Mouse (Mus musculus) limb, embryonic 14.5 days (tissue): ENCODE measurements around the gene Dnaaf3. TPM values are rescaled to one million over a fixed set of nuclear protein-coding genes. Genes with fewer than 3 reads are reported as not detected.

Source experiments
- ATAC-seq: fragments of 200-750 bp; cut with Nextera tagmentation; 2 replicates; pipeline ENCODE4 v1.8.0; 2017; ENCODE audit warnings: low read depth, moderate number of reproducible peaks, moderate TSS enrichment; ENCODE audit not compliant: low FRiP score
- DNase-seq: peaks from one replicate; pipeline ENCODE4 v3.0.0-alpha.2; 2015; ENCODE audit warnings: low spot score
- H3K27ac ChIP-seq: fragments of 300-500 bp; sonication (generic); replicated peaks from 2 replicates; pipeline ENCODE4 v1.5.1; 2014; ENCODE audit warnings: low read depth, mild to moderate bottlenecking, low read length, moderate library complexity, mixed read lengths
- H3K27me3 ChIP-seq: fragments of 300-500 bp; sonication (generic); 2 replicates; pipeline ENCODE4 v1.6.1; 2014; ENCODE audit warnings: low read length, mixed read lengths; ENCODE audit not compliant: control insufficient read depth, insufficient read depth
- H3K36me3 ChIP-seq: fragments of 300-500 bp; sonication (generic); 2 replicates; pipeline ENCODE4 v1.6.1; 2014; ENCODE audit warnings: mild to moderate bottlenecking, low read length, moderate library complexity, mixed read lengths; ENCODE audit not compliant: control insufficient read depth, insufficient read depth
- H3K4me1 ChIP-seq: fragments of 300-500 bp; sonication (generic); 2 replicates; pipeline ENCODE4 v1.6.1; 2014; ENCODE audit warnings: antibody characterized with exemption, low read length, mixed read lengths; ENCODE audit not compliant: control insufficient read depth, insufficient read depth
- H3K4me2 ChIP-seq: fragments of 300-500 bp; sonication (generic); replicated peaks from 2 replicates; pipeline ENCODE4 v1.6.1; 2014; ENCODE audit warnings: low read depth, mild to moderate bottlenecking, low read length, moderate library complexity; ENCODE audit not compliant: severe bottlenecking
- H3K4me3 ChIP-seq: fragments of 300-500 bp; sonication (generic); replicated peaks from 2 replicates; pipeline ENCODE4 v1.5.1; 2014; ENCODE audit warnings: low read length
- H3K9ac ChIP-seq: fragments of 300-500 bp; sonication (generic); 2 replicates; pipeline ENCODE4 v1.6.1; 2014; ENCODE audit warnings: mild to moderate bottlenecking, low read depth, low read length, moderate library complexity; ENCODE audit not compliant: severe bottlenecking
- H3K9me3 ChIP-seq: fragments of 300-500 bp; sonication (generic); 2 replicates; pipeline ENCODE4 v1.6.1; 2016; ENCODE audit warnings: low read length; ENCODE audit not compliant: control insufficient read depth
- POLR2A ChIP-seq: fragments of 200-500 bp; IDR thresholded peaks from 2 replicates; pipeline ENCODE4 v1.8.0; 2012; ENCODE audit warnings: inconsistent platforms, mild to moderate bottlenecking, moderate library complexity, borderline replicate concordance; ENCODE audit not compliant: insufficient read depth, insufficient read length; ENCODE audit errors: extremely low read depth
- WGBS: fragments of 180-500 bp; shearing (Covaris S2); extraction: QIAGEN DNeasy Blood & Tissue Kit; methylation state at CpG from one replicate; pipeline ENCODE4 v1.1.7; 2014; 5-methylcytosine and 5-hydroxymethylcytosine counted together
- microRNA-seq: library from miRNA; unstranded; fragments of <30 nt; microRNA quantifications from one replicate; pipeline ENCODE4, GENCODE M21; 2016
- polyA plus RNA-seq, 2 experiments: library from polyadenylated mRNA; depleted of rRNA in 1 of 2; stranded (reverse) in 1 of 2; unstranded in 1 of 2; fragments of >200 nt; fragmentation: Nextera tagmentation in 1 of 2; extraction: Ambion mirVana in 1 of 2; gene quantifications; 2 replicates each; pipeline versions ENCODE4 v1.2.1 to v1.2.3; 2012 to 2014

The Dnaaf3 gene
- polyA plus RNA-seq, 2 experiments, result 0.61 to 8.3 TPM

DNA sequence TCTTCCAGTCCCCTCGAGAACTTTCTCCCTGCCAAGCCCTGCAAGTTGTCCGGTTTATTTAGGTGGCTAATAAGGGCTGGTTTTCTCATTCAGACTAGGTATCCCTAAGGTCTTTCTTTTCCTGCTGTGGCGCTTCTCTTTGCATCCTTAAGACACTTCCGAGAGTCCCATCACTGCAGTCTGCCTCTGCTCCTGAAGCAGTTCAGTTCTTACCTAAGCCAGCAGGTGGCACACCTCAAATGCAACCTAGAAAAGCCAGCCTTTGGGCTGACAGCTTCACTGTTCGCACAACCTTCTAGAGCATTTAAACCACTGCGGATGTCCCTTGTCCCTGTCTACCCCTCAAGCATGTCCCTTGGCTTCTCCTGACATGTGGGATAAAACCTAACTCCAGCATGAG is 52.6 kb downstream of the Dnaaf3 start:
- DNase-seq (peak; percentile 53), ATAC-seq (no peak)
- Histone ChIP-seq H3K27ac (no peak overlapping the region), H3K36me3 (peaks cover 33% of the 10 kb centered on the region), H3K9me3 (no peaks in the 10 kb centered on the region), H3K4me3 (no peak overlapping the region), H3K4me1 (peaks cover 11% of the 10 kb centered on the region), H3K9ac (no peak overlapping the region), H3K27me3 (peaks cover 9% of the 10 kb centered on the region; the same call in 1 of the 2 replicates), H3K4me2 (peak overlapping the region; percentile 70; the same call in 1 of the 2 replicates)
- WGBS, result 27% methylated on average over 6 of the region's 6 CpGs
- TF ChIP-seq POLR2A, result no peak

DNA sequence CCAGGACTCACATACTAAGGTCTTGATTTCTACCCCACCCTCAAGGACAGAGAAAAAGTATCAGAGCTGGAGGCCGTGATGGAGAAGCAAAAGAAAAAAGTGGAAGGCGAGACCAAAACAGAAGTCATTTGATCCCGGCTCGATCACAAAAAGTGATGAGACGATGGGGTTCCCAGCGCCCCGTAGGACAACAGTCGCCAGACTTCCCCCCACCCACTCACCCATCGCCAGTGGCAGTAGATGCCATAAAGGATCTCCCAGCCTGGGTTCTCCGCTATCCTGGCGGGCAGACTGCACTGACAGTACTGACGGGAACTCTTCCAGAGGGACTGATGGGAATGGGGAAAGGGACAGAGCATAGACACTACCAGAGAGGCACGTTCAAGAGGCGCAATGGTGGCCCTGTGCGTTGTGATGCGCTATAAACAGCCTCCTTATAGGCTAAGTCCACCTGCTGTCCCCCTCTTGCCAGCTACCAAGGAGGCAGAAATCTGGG is 53.4 kb downstream of the Dnaaf3 start:
- peaks cover 25% of the 10 kb centered on the region for H3K36me3 ChIP-seq
- H3K27me3 ChIP-seq, result peaks cover 11% of the 10 kb centered on the region; the same call in 1 of the 2 replicates
- H3K9me3 ChIP-seq, result no peaks in the 10 kb centered on the region
- TF ChIP-seq POLR2A, result no peak
- peak overlapping the region; percentile 43 for H3K4me3 ChIP-seq
- peak overlapping the region; percentile 44 for H3K9ac ChIP-seq
- peaks cover 11% of the 10 kb centered on the region for H3K4me1 ChIP-seq
- 1% methylated on average over 16 of the region's 16 CpGs for WGBS
- H3K4me2 ChIP-seq, result peak overlapping the region; percentile 70
- ATAC-seq (no peak), DNase-seq (no peak)
- peak overlapping the region; percentile 84 for H3K27ac ChIP-seq

DNA sequence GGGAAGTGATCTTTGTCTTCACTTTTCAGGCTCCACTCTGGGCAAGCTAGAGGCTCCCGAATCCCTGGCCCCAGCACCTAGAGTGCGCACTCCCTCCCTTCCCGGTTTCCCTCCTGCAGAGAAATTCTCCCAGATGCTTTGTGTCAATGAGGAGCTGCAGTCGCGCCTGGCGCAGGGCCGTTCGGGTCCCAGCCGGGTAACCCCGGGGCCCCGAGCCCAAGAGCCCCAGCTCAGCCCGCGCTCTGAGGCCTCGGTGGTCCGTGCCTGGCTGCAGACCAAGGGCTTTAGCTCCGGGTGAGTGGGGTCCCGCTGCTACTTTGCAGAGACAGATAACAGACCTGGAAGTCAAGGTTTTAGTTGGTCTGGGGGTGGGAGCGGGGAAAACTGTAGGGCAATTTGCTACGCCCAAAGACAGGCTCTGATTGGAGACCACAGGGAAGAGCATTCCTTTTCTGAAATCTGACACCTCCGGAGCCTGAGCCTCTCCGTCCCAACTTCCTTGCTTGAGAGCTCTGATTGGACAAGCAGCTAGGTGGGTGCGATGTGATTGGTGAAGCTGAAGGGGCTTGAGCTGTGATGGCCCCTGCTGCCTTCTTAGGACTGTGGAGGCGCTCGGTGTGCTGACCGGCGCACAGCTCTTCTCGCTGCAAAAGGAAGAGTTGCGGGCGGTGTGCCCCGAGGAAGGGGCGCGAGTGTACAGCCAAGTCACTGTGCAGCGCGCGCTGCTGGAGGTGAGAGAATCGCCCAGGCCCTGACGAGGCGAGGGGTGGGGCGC is 54.0 kb downstream of the Dnaaf3 start:
- WGBS, result under 1% methylated on average over 39 of the region's 39 CpGs
- ATAC-seq (peak; percentile 96), DNase-seq (peak; percentile 93)
- Histone ChIP-seq H3K9me3 (no peaks in the 10 kb centered on the region), H3K4me1 (peaks cover 11% of the 10 kb centered on the region), H3K27ac (peak overlapping the region; percentile 84), H3K4me3 (peak overlapping the region; percentile 43), H3K4me2 (peak overlapping the region; percentile 70), H3K27me3 (peaks cover 14% of the 10 kb centered on the region; the same call in 1 of the 2 replicates), H3K9ac (peak overlapping the region; percentile 55), H3K36me3 (peaks cover 18% of the 10 kb centered on the region)
- TF ChIP-seq POLR2A, result peak; percentile 76; the same call in 1 of the 2 replicates

DNA sequence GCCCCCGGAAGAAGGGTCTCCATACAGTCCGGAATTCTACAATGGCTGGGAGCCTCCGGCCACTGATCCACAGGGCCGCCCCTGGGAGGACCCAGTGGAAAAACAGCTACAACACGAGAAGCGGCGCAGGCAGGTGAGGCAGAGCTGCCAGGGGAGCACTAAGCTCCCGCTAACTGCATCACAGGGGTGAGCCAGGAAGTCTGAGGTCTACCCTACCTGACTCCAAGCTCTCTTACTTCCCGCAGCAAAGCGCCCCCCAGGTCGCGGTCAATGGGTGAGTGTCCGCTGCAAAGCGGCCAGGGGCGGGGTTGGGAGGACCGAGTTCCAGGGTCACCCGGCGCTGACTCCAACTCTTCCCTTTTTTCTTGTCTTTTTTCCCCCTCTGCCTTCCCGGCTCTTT is 58.3 kb downstream of the Dnaaf3 start:
- 13% methylated on average over 18 of the region's 19 CpGs for WGBS
- no peak overlapping the region for H3K4me3 ChIP-seq

More for the DNA sequence above, 58.3 kb downstream of the Dnaaf3 start:
- TF ChIP-seq POLR2A, result no peak
- Histone ChIP-seq H3K4me1 (peaks cover 12% of the 10 kb centered on the region), H3K36me3 (no peaks in the 10 kb centered on the region), H3K9me3 (no peaks in the 10 kb centered on the region), H3K27me3 (peaks cover 40% of the 10 kb centered on the region), H3K27ac (no peak overlapping the region), H3K4me2 (no peak overlapping the region), H3K9ac (0 out of 2 replicates have a peak overlapping the region, but pooled peaks have one; percentile 28)
- ATAC-seq, result no peak
- DNase-seq, result no peak

Small RNA genes lying within 50 kb of the gene (microRNA-seq; reads per million reads assigned to microRNA genes)
- not detected for gene Gm23577

Other genes starting within 250 kb of the Dnaaf3 start
- gene Ncr1, start 194.7 kb downstream of the Dnaaf3 start, polyA plus RNA-seq (2012; rRNA removed), result not detected in 2 replicates
- gene Ncr1, start 194.7 kb downstream of the Dnaaf3 start, polyA plus RNA-seq (2014; fragmentation: Nextera tagmentation; extraction: Ambion mirVana), result not detected in 2 replicates
- 0.05 and 0.06 TPM in 2 replicates for gene Gp6, start 134.7 kb downstream of the Dnaaf3 start, polyA plus RNA-seq (2012; rRNA removed)
- 0.26 TPM in 1 of 2 replicates, not detected in the other for gene Gp6, start 134.7 kb downstream of the Dnaaf3 start, polyA plus RNA-seq (2014; fragmentation: Nextera tagmentation; extraction: Ambion mirVana)
- 21.2 and 23.5 TPM in 2 replicates for gene Rdh13, start 86.8 kb downstream of the Dnaaf3 start, polyA plus RNA-seq (2012; rRNA removed)
- gene Rdh13, start 86.8 kb downstream of the Dnaaf3 start, polyA plus RNA-seq (2014; fragmentation: Nextera tagmentation; extraction: Ambion mirVana), result 23.9 and 25.2 TPM in 2 replicates
- 6.9 and 10.0 TPM in 2 replicates for gene Eps8l1, start 71.8 kb downstream of the Dnaaf3 start, polyA plus RNA-seq (2012; rRNA removed)
- 1.9 and 6.5 TPM in 2 replicates for gene Eps8l1, start 71.8 kb downstream of the Dnaaf3 start, polyA plus RNA-seq (2014; fragmentation: Nextera tagmentation; extraction: Ambion mirVana)
- 89.6 and 103 TPM in 2 replicates for gene Ppp1r12c, start 30.8 kb downstream of the Dnaaf3 start, polyA plus RNA-seq (2012; rRNA removed)
- 59.1 and 68.6 TPM in 2 replicates for gene Ppp1r12c, start 30.8 kb downstream of the Dnaaf3 start, polyA plus RNA-seq (2014; fragmentation: Nextera tagmentation; extraction: Ambion mirVana)
- 99.8 and 238 TPM in 2 replicates for gene Tnnt1, start 16.1 kb downstream of the Dnaaf3 start, polyA plus RNA-seq (2012; rRNA removed)
- gene Tnnt1, start 16.1 kb downstream of the Dnaaf3 start, polyA plus RNA-seq (2014; fragmentation: Nextera tagmentation; extraction: Ambion mirVana), result 241 and 300 TPM in 2 replicates
- 10.6 and 11.1 TPM in 2 replicates for gene Tnni3, start 8.2 kb downstream of the Dnaaf3 start, polyA plus RNA-seq (2012; rRNA removed)
- gene Tnni3, start 8.2 kb downstream of the Dnaaf3 start, polyA plus RNA-seq (2014; fragmentation: Nextera tagmentation; extraction: Ambion mirVana), result 2.8 and 2.9 TPM in 2 replicates
- gene Syt5, start 15.1 kb upstream of the Dnaaf3 start, polyA plus RNA-seq (2012; rRNA removed), result 3.9 and 4.2 TPM in 2 replicates
- gene Syt5, start 15.1 kb upstream of the Dnaaf3 start, polyA plus RNA-seq (2014; fragmentation: Nextera tagmentation; extraction: Ambion mirVana), result 3.4 and 4.3 TPM in 2 replicates
- 0.03 and 0.26 TPM in 2 replicates for gene Ptprh, start 71.6 kb upstream of the Dnaaf3 start, polyA plus RNA-seq (2012; rRNA removed)
- not detected in 2 replicates for gene Ptprh, start 71.6 kb upstream of the Dnaaf3 start, polyA plus RNA-seq (2014; fragmentation: Nextera tagmentation; extraction: Ambion mirVana)
- 17.2 and 23.1 TPM in 2 replicates for gene Tmem86b, start 99.0 kb upstream of the Dnaaf3 start, polyA plus RNA-seq (2012; rRNA removed)
- 1.4 and 2.3 TPM in 2 replicates for gene Tmem86b, start 99.0 kb upstream of the Dnaaf3 start, polyA plus RNA-seq (2014; fragmentation: Nextera tagmentation; extraction: Ambion mirVana)
- 86.9 and 112 TPM in 2 replicates for gene Ppp6r1, start 126.6 kb upstream of the Dnaaf3 start, polyA plus RNA-seq (2012; rRNA removed)
- gene Ppp6r1, start 126.6 kb upstream of the Dnaaf3 start, polyA plus RNA-seq (2014; fragmentation: Nextera tagmentation; extraction: Ambion mirVana), result 7.9 and 8.7 TPM in 2 replicates
- 55.6 and 72.9 TPM in 2 replicates for gene Hspbp1, start 152.6 kb upstream of the Dnaaf3 start, polyA plus RNA-seq (2012; rRNA removed)
- gene Hspbp1, start 152.6 kb upstream of the Dnaaf3 start, polyA plus RNA-seq (2014; fragmentation: Nextera tagmentation; extraction: Ambion mirVana), result 77.5 and 82.5 TPM in 2 replicates
- 26.4 and 33.0 TPM in 2 replicates for gene Brsk1, start 158.2 kb upstream of the Dnaaf3 start, polyA plus RNA-seq (2012; rRNA removed)
- gene Brsk1, start 158.2 kb upstream of the Dnaaf3 start, polyA plus RNA-seq (2014; fragmentation: Nextera tagmentation; extraction: Ambion mirVana), result 1.3 and 1.7 TPM in 2 replicates
- gene Tmem150b, start 192.8 kb upstream of the Dnaaf3 start, polyA plus RNA-seq (2012; rRNA removed), result 0.17 and 0.24 TPM in 2 replicates
- 0.17 and 0.46 TPM in 2 replicates for gene Tmem150b, start 192.8 kb upstream of the Dnaaf3 start, polyA plus RNA-seq (2014; fragmentation: Nextera tagmentation; extraction: Ambion mirVana)
- 161 and 223 TPM in 2 replicates for gene Kmt5c, start 207.7 kb upstream of the Dnaaf3 start, polyA plus RNA-seq (2012; rRNA removed)
- 44.4 and 51.2 TPM in 2 replicates for gene Kmt5c, start 207.7 kb upstream of the Dnaaf3 start, polyA plus RNA-seq (2014; fragmentation: Nextera tagmentation; extraction: Ambion mirVana)
- 91.7 and 127 TPM in 2 replicates for gene Cox6b2, start 220.6 kb upstream of the Dnaaf3 start, polyA plus RNA-seq (2012; rRNA removed)
- 44.7 and 48.9 TPM in 2 replicates for gene Cox6b2, start 220.6 kb upstream of the Dnaaf3 start, polyA plus RNA-seq (2014; fragmentation: Nextera tagmentation; extraction: Ambion mirVana)
- gene Fam71e2, start 238.8 kb upstream of the Dnaaf3 start, polyA plus RNA-seq (2012; rRNA removed), result 0.03 TPM in 1 of 2 replicates, not detected in the other
- not detected in 2 replicates for gene Fam71e2, start 238.8 kb upstream of the Dnaaf3 start, polyA plus RNA-seq (2014; fragmentation: Nextera tagmentation; extraction: Ambion mirVana)